Mouse (Mus musculus): ENCODE measurements around the gene Gm9774. TPM values are rescaled to one million over a fixed set of nuclear protein-coding genes. Genes with fewer than 3 reads are reported as not detected.

Gm9774 gene
- polyA plus RNA-seq, 1 experiment from 2014 or later, result 8.9 TPM

- no peak for ATAC-seq (ENCODE audit: insufficient read depth, low FRiP score, low TSS enrichment)
- Histone ChIP-seq H3K36me3 (ENCODE audit: control insufficient read depth, insufficient read depth, low read length) (no peaks in the 10 kb centered on the region), H3K4me3 (ENCODE audit: low read depth, low read length) (no peak within 1 kb of the TSS), H3K9me3 (ENCODE audit: control insufficient read depth, low read length) (no peaks in the 10 kb centered on the region), H3K4me2 (ENCODE audit: low read depth) (no peak within 1 kb of the TSS), H3K27me3 (ENCODE audit: control insufficient read depth, insufficient read depth, low read length) (no peaks in the 10 kb centered on the region), H3K4me1 (ENCODE audit: control insufficient read depth, insufficient read depth, low read length) (no peaks in the 10 kb centered on the region), H3K27ac (ENCODE audit: low read depth, low read length) (no peak within 1 kb of the TSS), H3K9ac (ENCODE audit: low read length) (no peak within 1 kb of the TSS)
- 90% methylated on average over 2 of the region's 2 CpGs for WGBS
- no peak for DNase-seq (ENCODE audit: low spot score)
Measured at GRCm38 (mm10) chr3:92417782-92418181, 11.4 kb downstream of the Gm9774 start, which contains the start of gene Sprr2j-ps. Gene Sprr2j-ps (plus strand): TSS chr3:92418082.

GRCm38 (mm10) chr3:92407691-92408090, 21.5 kb downstream of the Gm9774 start, which contains the start of gene Sprr2i:
Gene Sprr2i (plus strand): TSS chr3:92407991.
- WGBS, result 90% methylated on average over 2 of the region's 2 CpGs
- Histone ChIP-seq H3K27me3 (ENCODE audit: control insufficient read depth, insufficient read depth, low read length) (no peaks in the 10 kb centered on the region), H3K36me3 (ENCODE audit: control insufficient read depth, insufficient read depth, low read length) (no peaks in the 10 kb centered on the region), H3K9ac (ENCODE audit: low read length) (no peak within 1 kb of the TSS), H3K27ac (ENCODE audit: low read depth, low read length) (no peak within 1 kb of the TSS), H3K4me1 (ENCODE audit: control insufficient read depth, insufficient read depth, low read length) (no peaks in the 10 kb centered on the region), H3K4me2 (ENCODE audit: low read depth) (no peak within 1 kb of the TSS), H3K4me3 (ENCODE audit: low read depth, low read length) (no peak within 1 kb of the TSS), H3K9me3 (ENCODE audit: control insufficient read depth, low read length) (no peaks in the 10 kb centered on the region)
- DNase-seq (ENCODE audit: low spot score) (no peak), ATAC-seq (ENCODE audit: insufficient read depth, low FRiP score, low TSS enrichment) (no peak)

- 64% methylated on average over 1 of the region's 1 CpGs for WGBS
- Histone ChIP-seq H3K36me3 (ENCODE audit: control insufficient read depth, insufficient read depth, low read length) (no peaks in the 10 kb centered on the region), H3K9me3 (ENCODE audit: control insufficient read depth, low read length) (no peaks in the 10 kb centered on the region), H3K4me3 (ENCODE audit: low read depth, low read length) (no peak overlapping the region), H3K9ac (ENCODE audit: low read length) (no peak overlapping the region), H3K27ac (ENCODE audit: low read depth, low read length) (no peak overlapping the region), H3K4me1 (ENCODE audit: control insufficient read depth, insufficient read depth, low read length) (no peaks in the 10 kb centered on the region), H3K27me3 (ENCODE audit: control insufficient read depth, insufficient read depth, low read length) (no peaks in the 10 kb centered on the region), H3K4me2 (ENCODE audit: low read depth) (no peak overlapping the region)
- DNase-seq (ENCODE audit: low spot score), result no peak
- ATAC-seq (ENCODE audit: insufficient read depth, low FRiP score, low TSS enrichment), result no peak
Measured at GRCm38 (mm10) chr3:92394301-92394700, 34.9 kb downstream of the Gm9774 start.

- Histone ChIP-seq H3K36me3 (ENCODE audit: control insufficient read depth, insufficient read depth, low read length) (no peaks in the 10 kb centered on the region), H3K9me3 (ENCODE audit: control insufficient read depth, low read length) (no peaks in the 10 kb centered on the region), H3K4me1 (ENCODE audit: control insufficient read depth, insufficient read depth, low read length) (no peaks in the 10 kb centered on the region), H3K27ac (ENCODE audit: low read depth, low read length) (no peak within 1 kb of the TSS), H3K9ac (ENCODE audit: low read length) (no peak within 1 kb of the TSS), H3K27me3 (ENCODE audit: control insufficient read depth, insufficient read depth, low read length) (no peaks in the 10 kb centered on the region), H3K4me2 (ENCODE audit: low read depth) (no peak within 1 kb of the TSS), H3K4me3 (ENCODE audit: low read depth, low read length) (no peak within 1 kb of the TSS)
- ATAC-seq (ENCODE audit: insufficient read depth, low FRiP score, low TSS enrichment) (no peak), DNase-seq (ENCODE audit: low spot score) (no peak)
- 76% methylated on average over 1 of the region's 1 CpGs for WGBS
Measured at GRCm38 (mm10) chr3:92385385-92385784, 43.8 kb downstream of the Gm9774 start, which contains the start of gene Sprr2h. Gene Sprr2h (plus strand): TSS chr3:92385685.

Other genes with a start within 250 kb of the Gm9774 start
- gene Sprr2a1, start 213.6 kb downstream of the Gm9774 start, polyA plus RNA-seq (2014; fragmentation: Nextera tagmentation; extraction: Ambion mirVana), result not detected in 2 replicates
- gene Sprr2a2, start 213.5 kb downstream of the Gm9774 start, polyA plus RNA-seq (2014; fragmentation: Nextera tagmentation; extraction: Ambion mirVana), result 0.89 and 2.5 TPM in 2 replicates
- not detected in 2 replicates for gene Sprr2a3, start 144.0 kb downstream of the Gm9774 start, polyA plus RNA-seq (2014; fragmentation: Nextera tagmentation; extraction: Ambion mirVana)
- 0.54 TPM in 1 of 2 replicates, not detected in the other for gene Sprr2b, start 112.8 kb downstream of the Gm9774 start, polyA plus RNA-seq (2014; fragmentation: Nextera tagmentation; extraction: Ambion mirVana)
- not detected in 2 replicates for gene Sprr2d, start 90.3 kb downstream of the Gm9774 start, polyA plus RNA-seq (2014; fragmentation: Nextera tagmentation; extraction: Ambion mirVana)
- gene Sprr2e, start 77.3 kb downstream of the Gm9774 start, polyA plus RNA-seq (2014; fragmentation: Nextera tagmentation; extraction: Ambion mirVana), result not detected in 2 replicates
- gene Sprr2f, start 64.2 kb downstream of the Gm9774 start, polyA plus RNA-seq (2014; fragmentation: Nextera tagmentation; extraction: Ambion mirVana), result not detected in 2 replicates
- not detected in 2 replicates for gene Sprr2h, start 43.7 kb downstream of the Gm9774 start, polyA plus RNA-seq (2014; fragmentation: Nextera tagmentation; extraction: Ambion mirVana)
- not detected in 2 replicates for gene Sprr2i, start 21.4 kb downstream of the Gm9774 start, polyA plus RNA-seq (2014; fragmentation: Nextera tagmentation; extraction: Ambion mirVana)
- gene Sprr2j-ps, start 11.3 kb downstream of the Gm9774 start, polyA plus RNA-seq (2014; fragmentation: Nextera tagmentation; extraction: Ambion mirVana), result not detected in 2 replicates
- gene Sprr2k, start 3.2 kb upstream of the Gm9774 start, polyA plus RNA-seq (2014; fragmentation: Nextera tagmentation; extraction: Ambion mirVana), result not detected in 2 replicates
- gene Sprr1b, start 9.4 kb upstream of the Gm9774 start, polyA plus RNA-seq (2014; fragmentation: Nextera tagmentation; extraction: Ambion mirVana), result not detected in 2 replicates
- not detected in 2 replicates for gene Sprr3, start 29.3 kb upstream of the Gm9774 start, polyA plus RNA-seq (2014; fragmentation: Nextera tagmentation; extraction: Ambion mirVana)
- not detected in 2 replicates for gene Sprr1a, start 56.5 kb upstream of the Gm9774 start, polyA plus RNA-seq (2014; fragmentation: Nextera tagmentation; extraction: Ambion mirVana)
- not detected in 2 replicates for gene Sprr4, start 71.1 kb upstream of the Gm9774 start, polyA plus RNA-seq (2014; fragmentation: Nextera tagmentation; extraction: Ambion mirVana)
- gene 2310046K23Rik, start 105.1 kb upstream of the Gm9774 start, polyA plus RNA-seq (2014; fragmentation: Nextera tagmentation; extraction: Ambion mirVana), result not detected in 2 replicates
- not detected in 2 replicates for gene Ivl, start 144.3 kb upstream of the Gm9774 start, polyA plus RNA-seq (2014; fragmentation: Nextera tagmentation; extraction: Ambion mirVana)
- not detected in 2 replicates for gene Smcp, start 159.6 kb upstream of the Gm9774 start, polyA plus RNA-seq (2014; fragmentation: Nextera tagmentation; extraction: Ambion mirVana)
- not detected in 2 replicates for gene 2210017I01Rik, start 178.1 kb upstream of the Gm9774 start, polyA plus RNA-seq (2014; fragmentation: Nextera tagmentation; extraction: Ambion mirVana)
- gene Lce6a, start 192.2 kb upstream of the Gm9774 start, polyA plus RNA-seq (2014; fragmentation: Nextera tagmentation; extraction: Ambion mirVana), result not detected in 2 replicates
- not detected in 2 replicates for gene Lce1a1, start 218.9 kb upstream of the Gm9774 start, polyA plus RNA-seq (2014; fragmentation: Nextera tagmentation; extraction: Ambion mirVana)
- not detected in 2 replicates for gene Lce1b, start 227.5 kb upstream of the Gm9774 start, polyA plus RNA-seq (2014; fragmentation: Nextera tagmentation; extraction: Ambion mirVana)
- gene Lce1a2, start 240.9 kb upstream of the Gm9774 start, polyA plus RNA-seq (2014; fragmentation: Nextera tagmentation; extraction: Ambion mirVana), result not detected in 2 replicates
- gene Lce1c, start 249.8 kb upstream of the Gm9774 start, polyA plus RNA-seq (2014; fragmentation: Nextera tagmentation; extraction: Ambion mirVana), result not detected in 2 replicates

All from neural tube, embryonic 11.5 days (tissue).